Mouse (Mus musculus) liver, embryonic 14.5 days (tissue): ENCODE results near the gene Tle6.

ENCODE experiments used
- CTCF ChIP-seq: IDR thresholded peaks from 2 replicates; pipeline ENCODE4 v1.5.1; 2016; ENCODE audit warnings: antibody characterized with exemption, low read depth, control low read depth
- EP300 ChIP-seq: IDR thresholded peaks from 2 replicates; pipeline ENCODE4 v1.6.1; 2016; ENCODE audit warnings: antibody characterized with exemption, low read depth

- TF ChIP-seq CTCF (no peak), EP300 (no peak)
Observed at GRCm38 (mm10) chr10:81541363-81541762, 59.5 kb downstream of the Tle6 start.
